ENCODE assay signal across 9 mouse cellular contexts in genomic region chr14:118591477-118592403, GRCm38 (mm10).
DNase-seq lines count a peak whose midpoint lies in the region; ATAC-seq and TF ChIP-seq lines count a peak whose summit lies in the region.
"Had no signal": no experiment of that assay in that cellular context is flagged by ENCODE, and none has a peak within 500 bp of the region (broad histone marks: within the 10 kb centered on the region; RNA-seq: fewer than 3 reads in every experiment).

No protein-coding gene starts in this region.

- TF ChIP-seq POLR2A in small intestine, adult 2 months (IDR thresholded peaks at IDR 0.05; ENCODE audit: low read depth, low read length): no peak

- no peaks in the 10 kb centered on the region for H3K9me3 ChIP-seq in intestine, postnatal 0 days (ENCODE audit: control insufficient read depth)
- H3K9me3 ChIP-seq in midbrain, embryonic 11.5 days (ENCODE audit: control insufficient read depth, low read length): no peaks in the 10 kb centered on the region

- no peak for ATAC-seq in CD4-positive, CD25-positive, alpha-beta regulatory T cell, adult 4 months
- no peak for ATAC-seq in intestine, postnatal 0 days
- ATAC-seq in midbrain, embryonic 11.5 days (ENCODE audit: low FRiP score): peak; percentile 83

- peak; percentile 44 for DNase-seq in CD4-positive, CD25-positive, alpha-beta regulatory T cell, adult 2 months (ENCODE audit: low read depth, low spot score)
- DNase-seq in embryo, embryonic 10.5 days (ENCODE audit: low spot score): peak; percentile 87
- DNase-seq in gastrocnemius, postnatal 14 days: peak; percentile 75
- DNase-seq in left cerebral cortex, postnatal 14 days (ENCODE audit: low spot score in 2 of 2): peak; percentile 78 to 86
- DNase-seq in midbrain, embryonic 11.5 days (ENCODE audit: low spot score, missing footprints): peak; percentile 97

- H3K4me3 ChIP-seq in intestine, postnatal 0 days (ENCODE audit: low read depth, low read length): no peak overlapping the region
- H3K4me3 ChIP-seq in midbrain, embryonic 11.5 days (ENCODE audit: low read depth, low read length): no peak overlapping the region
- no peak overlapping the region for H3K4me3 ChIP-seq in small intestine, adult 2 months (ENCODE audit: low read depth, low read length)
- H3K4me3 ChIP-seq: myocyte had no signal

- H3K27ac ChIP-seq in intestine, postnatal 0 days (ENCODE audit: low read depth, low read length): no peak overlapping the region
- no peak overlapping the region for H3K27ac ChIP-seq in midbrain, embryonic 11.5 days (ENCODE audit: low read depth, low read length)
- no peak overlapping the region for H3K27ac ChIP-seq in small intestine, adult 2 months (ENCODE audit: insufficient read depth, low read depth, low read length)

- no peak overlapping the region for H3K9ac ChIP-seq in intestine, postnatal 0 days (ENCODE audit: low read depth, low read length)
- H3K9ac ChIP-seq in midbrain, embryonic 11.5 days (ENCODE audit: low read length): no peak overlapping the region

- peak; percentile 89 for TF ChIP-seq CTCF in intestine, postnatal 0 days (IDR thresholded peaks at IDR 0.05; ENCODE audit: low read depth)
- TF ChIP-seq CTCF in small intestine, adult 2 months (IDR thresholded peaks at IDR 0.05; ENCODE audit: extremely low read depth, insufficient read length, insufficient replicate concordance, low read depth, low read length): peak; percentile 81; the same call in 1 of the 2 replicates

- 49% methylated on average over 20 of the region's 20 CpGs for WGBS in intestine, postnatal 0 days
- WGBS in midbrain, embryonic 11.5 days: 48% methylated on average over 20 of the region's 20 CpGs
- 52% methylated on average over 20 of the region's 20 CpGs for WGBS in small intestine, adult 2 months

- no peaks in the 10 kb centered on the region for H3K36me3 ChIP-seq in intestine, postnatal 0 days (ENCODE audit: control insufficient read depth, insufficient read depth)
- H3K36me3 ChIP-seq in midbrain, embryonic 11.5 days (ENCODE audit: control insufficient read depth, insufficient read depth, low read length): no peaks in the 10 kb centered on the region
- no peaks in the 10 kb centered on the region for H3K36me3 ChIP-seq in small intestine, adult 2 months (ENCODE audit: control insufficient read depth, insufficient read depth, low read length)

- H3K27me3 ChIP-seq in intestine, postnatal 0 days (replicated peaks; ENCODE audit: control insufficient read depth, insufficient read depth, low read length): no peaks in the 10 kb centered on the region
- 0 out of 2 replicates have a peak, but pooled peaks cover 4% of the 10 kb centered on the region for H3K27me3 ChIP-seq in midbrain, embryonic 11.5 days (ENCODE audit: control insufficient read depth, insufficient read depth, low read length)
- H3K27me3 ChIP-seq in small intestine, adult 2 months (ENCODE audit: control insufficient read depth, insufficient read depth, low read length): no peaks in the 10 kb centered on the region

- intact Hi-C loops in gastrocnemius, postnatal 14 days (cut with DNase I; ENCODE audit: low total_unique reads): loop anchor here (5.0 kb wide), 1 partner anchor 434 kb away; no protein-coding TSS in a partner anchor
- intact Hi-C loops in left cerebral cortex, postnatal 14 days (cut with DNase I): loop anchor here (2.0 to 10.0 kb wide), 4 partner anchors 357 to 587 kb away; partner anchors contain the start of gene Sox21

- H3K4me1 ChIP-seq in intestine, postnatal 0 days (replicated peaks; ENCODE audit: control insufficient read depth, insufficient read depth, low read length): no peaks in the 10 kb centered on the region
- H3K4me1 ChIP-seq in midbrain, embryonic 11.5 days (ENCODE audit: control insufficient read depth, insufficient read depth, low read length): peaks cover 15% of the 10 kb centered on the region; the same call in 1 of the 2 replicates
- H3K4me1 ChIP-seq in small intestine, adult 2 months (ENCODE audit: control insufficient read depth, insufficient read depth, insufficient read length, low read length): peaks cover 2% of the 10 kb centered on the region; the same call in 1 of the 2 replicates

- no peak overlapping the region for H3K4me2 ChIP-seq in intestine, postnatal 0 days (replicated peaks; ENCODE audit: low read depth)
- no peak overlapping the region for H3K4me2 ChIP-seq in midbrain, embryonic 11.5 days

Comparison
In these comparisons a context has a peak if more than half of its experiments do, and no peak if none do; other contexts are left out.
1. DNase-seq: peak in every context shown above with its lines; median percentile 97 in midbrain, embryonic 11.5 days; 87 in embryo, embryonic 10.5 days; 82 in left cerebral cortex, postnatal 14 days; 75 in gastrocnemius, postnatal 14 days; 44 in CD4-positive, CD25-positive, alpha-beta regulatory T cell, adult 2 months.